Comparison of ENCODE assay signal across 15 mouse cellular contexts in genomic region chr13:108527090-108527770, GRCm38 (mm10).
DNase-seq lines count a peak whose midpoint lies in the region; ATAC-seq lines count a peak whose summit lies in the region.
"Had no signal": no experiment of that assay in that cellular context is flagged by ENCODE, and none has a peak within 500 bp of the region (broad histone marks: within the 10 kb centered on the region; RNA-seq: fewer than 3 reads in every experiment).

No protein-coding gene starts in this region.

- WGBS in heart, embryonic 14.5 days = 41% methylated on average over 7 of the region's 7 CpGs
- 49% methylated on average over 7 of the region's 7 CpGs for WGBS in liver, embryonic 13.5 days (ENCODE audit: insufficient replicate concordance)

- ATAC-seq in heart, embryonic 14.5 days (ENCODE audit: insufficient number of reproducible peaks, insufficient read depth, low FRiP score, low read depth) = 0 out of 2 replicates have a peak, but pooled peaks have one; percentile 59
- peak; percentile 94 for ATAC-seq in liver, embryonic 13.5 days (ENCODE audit: low read depth)
- ATAC-seq: intestine, postnatal 0 days had no signal

- peaks cover 7 to 31% of the 10 kb centered on the region in 2 experiments for H3K4me1 ChIP-seq in heart, embryonic 14.5 days (ENCODE audit: control insufficient read depth in 2 of 2, insufficient read depth in 2 of 2, low read length in 2 of 2)
- H3K4me1 ChIP-seq in liver, embryonic 13.5 days (replicated peaks) = peaks cover 19% of the 10 kb centered on the region
- H3K4me1 ChIP-seq: neural tube, embryonic 15.5 days had no signal

- no peaks in the 10 kb centered on the region for H3K27me3 ChIP-seq in heart, embryonic 14.5 days (ENCODE audit: control insufficient read depth, insufficient read depth, low read length)
- H3K27me3 ChIP-seq in liver, embryonic 13.5 days = no peaks in the 10 kb centered on the region
- H3K27me3 ChIP-seq: embryonic facial prominence, embryonic 13.5 days; neural tube, embryonic 15.5 days had no signal

- H3K27ac ChIP-seq in heart, embryonic 14.5 days (replicated peaks in 1 of 2; ENCODE audit: control insufficient read depth in 1 of 2, insufficient read depth in 1 of 2, low read depth in 2 of 2, low read length in 2 of 2) = peak overlapping the region; percentile 62 to 70
- no peak overlapping the region; the same call in 1 of the 2 replicates for H3K27ac ChIP-seq in liver, embryonic 13.5 days
- H3K27ac ChIP-seq: embryonic facial prominence, embryonic 13.5 days; hindbrain, embryonic 10.5 days; layer of hippocampus, adult 2 months; neural tube, embryonic 15.5 days had no signal

- no peaks in the 10 kb centered on the region for H3K36me3 ChIP-seq in heart, embryonic 14.5 days (ENCODE audit: control insufficient read depth, insufficient read depth, low read length)
- no peaks in the 10 kb centered on the region for H3K36me3 ChIP-seq in liver, embryonic 13.5 days
- H3K36me3 ChIP-seq: embryonic facial prominence, embryonic 13.5 days; hindbrain, embryonic 10.5 days; neural tube, embryonic 15.5 days had no signal

- H3K4me2 ChIP-seq in heart, embryonic 14.5 days (ENCODE audit: low read length) = no peak overlapping the region
- 0 out of 2 replicates have a peak overlapping the region, but pooled peaks have one; percentile 14 for H3K4me2 ChIP-seq in liver, embryonic 13.5 days
- H3K4me2 ChIP-seq: embryonic facial prominence, embryonic 13.5 days; neural tube, embryonic 15.5 days had no signal

- no peak overlapping the region for H3K9ac ChIP-seq in heart, embryonic 14.5 days (ENCODE audit: low read length)
- no peak overlapping the region for H3K9ac ChIP-seq in liver, embryonic 13.5 days
- H3K9ac ChIP-seq: embryonic facial prominence, embryonic 13.5 days; neural tube, embryonic 15.5 days had no signal

- no peaks in the 10 kb centered on the region for H3K9me3 ChIP-seq in heart, embryonic 14.5 days (ENCODE audit: control insufficient read depth, low read length)
- no peaks in the 10 kb centered on the region for H3K9me3 ChIP-seq in liver, embryonic 13.5 days (replicated peaks)
- H3K9me3 ChIP-seq: embryonic facial prominence, embryonic 13.5 days; hindbrain, embryonic 10.5 days; neural tube, embryonic 15.5 days had no signal

- intact Hi-C loops in heart, postnatal 14 days (cut with DNase I) = no loop called here

- no peak for DNase-seq in heart, postnatal 14 days
- peak; percentile 28 to 37 for DNase-seq in right cerebral cortex, postnatal 10 days (ENCODE audit: low spot score in 2 of 2)
- no peak for DNase-seq in right cerebral cortex, postnatal 25 days
- DNase-seq in liver, embryonic 13.5 days = peak; percentile 3
- no peak for DNase-seq in adrenal gland, postnatal 10 days
- no peak for DNase-seq in gastrocnemius, postnatal 4 days (ENCODE audit: low spot score in 2 of 2)
- DNase-seq: cerebellum, postnatal 25 days; lung, postnatal 14 days; thymus, postnatal 4 days had no signal

- H3K4me3 ChIP-seq in heart, embryonic 14.5 days (ENCODE audit: control insufficient read depth in 1 of 2, insufficient read depth in 1 of 2, low read depth in 1 of 2, low read length in 2 of 2) = no peak overlapping the region
- no peak overlapping the region for H3K4me3 ChIP-seq in liver, embryonic 13.5 days (replicated peaks)
- H3K4me3 ChIP-seq: embryonic facial prominence, embryonic 13.5 days; hindbrain, embryonic 10.5 days; layer of hippocampus, adult 2 months; neural tube, embryonic 15.5 days had no signal

Comparison
In these comparisons a context has a peak if more than half of its experiments do, and no peak if none do; other contexts are left out.
1. DNase-seq: peak in right cerebral cortex, postnatal 10 days (2 of 2) and liver, embryonic 13.5 days (single experiment); none in heart, postnatal 14 days (0 of 2), right cerebral cortex, postnatal 25 days (single experiment), adrenal gland, postnatal 10 days (single experiment) and gastrocnemius, postnatal 4 days (0 of 2).